Mouse (Mus musculus) cerebellum, adult 2 months (tissue): Measurements from ENCODE around the gene Myo3b. TPM values are rescaled to one million over a fixed set of nuclear protein-coding genes. Genes with fewer than 3 reads are reported as not detected.
"Not testable (repeated sequence)": the region's sequence is repeated elsewhere in the genome, so short reads cannot be mapped to it uniquely, and the experiment has no call there.

ENCODE experiments used
- DNase-seq, 2 experiments: peaks; one replicate each; pipeline ENCODE4 v3.0.0; 2021
- H3K27ac ChIP-seq: fragments of 200-500 bp; 2 replicates; pipeline ENCODE4 v1.5.1; 2012; ENCODE audit warnings: low read length, control low read depth, inconsistent platforms; ENCODE audit not compliant: insufficient read depth
- H3K27me3 ChIP-seq: fragments of 200-500 bp; 2 replicates; pipeline ENCODE4 v1.6.1; 2012; ENCODE audit warnings: inconsistent platforms, mild to moderate bottlenecking, low read length, moderate library complexity; ENCODE audit not compliant: control insufficient read depth, insufficient read depth
- H3K4me1 ChIP-seq: fragments of 200-500 bp; 2 replicates; pipeline ENCODE4 v1.6.1; 2011; ENCODE audit warnings: low read length; ENCODE audit not compliant: control insufficient read depth, insufficient read depth
- H3K4me3 ChIP-seq: fragments of 200-500 bp; replicated peaks from 2 replicates; pipeline ENCODE3; 2011; ENCODE audit warnings: mild to moderate bottlenecking, low read depth, low read length, control low read depth; ENCODE audit not compliant: insufficient read depth
- CTCF ChIP-seq: fragments of 200-500 bp; IDR thresholded peaks from 2 replicates; pipeline ENCODE4 v1.5.1; 2011; ENCODE audit warnings: low read depth, mild to moderate bottlenecking, control low read depth, low read length, moderate library complexity, borderline replicate concordance; ENCODE audit not compliant: insufficient read depth
- POLR2A ChIP-seq: fragments of 200-500 bp; IDR thresholded peaks from 2 replicates; pipeline ENCODE4 v1.6.1; 2011; ENCODE audit warnings: low read length, control low read depth, borderline replicate concordance; ENCODE audit not compliant: insufficient read depth
- WGBS: fragments of 180-500 bp; shearing (Covaris S2); methylation state at CpG from one replicate; pipeline ENCODE4 v1.1.7; 2018; 5-methylcytosine and 5-hydroxymethylcytosine counted together
- polyA plus RNA-seq: library from polyadenylated mRNA; depleted of rRNA; stranded (reverse); fragments of >200 nt; gene quantifications from 2 replicates; pipeline ENCODE4 v1.2.3, GENCODE M21; 2012

The Myo3b gene
- polyA plus RNA-seq, 1 experiment: 0.08 TPM

- H3K4me3 ChIP-seq: no peak overlapping the region
- no peak for DNase-seq
These were observed 178.9 kb downstream of the Myo3b start for GRCm38 (mm10) chr2:70217800-70218199.

GRCm38 (mm10) chr2:70218469-70218868 lies 179.5 kb downstream of the Myo3b start:
- 72% methylated on average over 8 of the region's 8 CpGs for WGBS
- Histone ChIP-seq H3K27me3 (no peaks in the 10 kb centered on the region; the same call in 1 of the 2 replicates), H3K4me3 (no peak overlapping the region), H3K27ac (no peak overlapping the region), H3K4me1 (no peaks in the 10 kb centered on the region; the same call in 1 of the 2 replicates)
- no peak for DNase-seq
- TF ChIP-seq CTCF: no peak
- TF ChIP-seq POLR2A: no peak

More at GRCm38 (mm10) chr2:70217800-70218199, 178.9 kb downstream of the Myo3b start:
- H3K27me3 ChIP-seq: no peaks in the 10 kb centered on the region; the same call in 1 of the 2 replicates
- TF ChIP-seq CTCF (no peak), POLR2A (no peak)
- H3K27ac ChIP-seq: no peak overlapping the region
- no peaks in the 10 kb centered on the region; the same call in 1 of the 2 replicates for H3K4me1 ChIP-seq
- WGBS: 78% methylated on average over 3 of the region's 3 CpGs

DNA sequence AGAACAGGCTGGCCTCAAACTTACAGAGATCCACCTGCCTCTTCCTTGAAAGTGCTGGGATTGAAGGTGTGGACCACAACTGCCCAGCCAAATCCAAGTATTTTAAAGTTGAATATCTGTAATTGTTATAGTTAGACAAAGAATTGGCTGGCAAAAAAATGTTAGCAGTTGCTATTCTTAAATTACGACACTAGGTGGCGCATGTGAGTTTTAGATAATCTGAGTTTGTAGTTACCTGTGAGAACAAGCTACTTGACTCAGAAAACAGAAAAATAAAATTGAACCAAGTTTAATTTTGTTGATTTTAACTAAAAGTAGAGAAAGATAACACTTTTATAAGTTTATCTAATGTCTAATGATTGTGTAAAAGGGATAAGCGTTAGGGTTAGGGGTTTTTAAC lies 187.8 kb downstream of the Myo3b start:
- TF ChIP-seq CTCF: peak; percentile 23; the same call in 1 of the 2 replicates
- no peak for TF ChIP-seq POLR2A

DNA sequence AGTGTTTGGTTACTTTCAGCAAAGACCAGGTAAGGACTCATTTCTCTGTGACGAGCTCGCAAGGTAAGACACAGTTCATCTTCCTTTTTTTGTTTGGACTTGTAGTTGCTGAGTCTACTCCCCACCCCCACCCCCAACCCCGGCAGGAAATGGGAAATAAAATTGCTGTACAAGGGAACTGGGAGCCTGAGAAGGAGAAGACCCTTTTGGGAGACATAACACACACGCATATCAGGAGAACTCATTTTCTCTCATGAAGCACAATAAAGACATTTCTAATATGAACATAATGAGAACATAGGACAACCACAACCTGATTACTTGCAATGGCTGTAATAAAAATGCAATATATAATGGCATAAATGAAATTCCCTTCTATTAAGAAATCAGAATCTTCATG lies 195.5 kb downstream of the Myo3b start:
- 90% methylated on average over 4 of the region's 4 CpGs for WGBS
- not testable (repeated sequence) for H3K4me3 ChIP-seq, H3K4me1 ChIP-seq, DNase-seq, H3K27me3 ChIP-seq, H3K27ac ChIP-seq

More for the DNA sequence above, 187.8 kb downstream of the Myo3b start:
- Histone ChIP-seq H3K27me3 (no peaks in the 10 kb centered on the region), H3K27ac (no peak overlapping the region), H3K4me1 (no peaks in the 10 kb centered on the region), H3K4me3 (no peak overlapping the region)
- DNase-seq: peak in 1 of 2 experiments; percentile 7
- WGBS: 16% methylated on average over 3 of the region's 3 CpGs

DNA sequence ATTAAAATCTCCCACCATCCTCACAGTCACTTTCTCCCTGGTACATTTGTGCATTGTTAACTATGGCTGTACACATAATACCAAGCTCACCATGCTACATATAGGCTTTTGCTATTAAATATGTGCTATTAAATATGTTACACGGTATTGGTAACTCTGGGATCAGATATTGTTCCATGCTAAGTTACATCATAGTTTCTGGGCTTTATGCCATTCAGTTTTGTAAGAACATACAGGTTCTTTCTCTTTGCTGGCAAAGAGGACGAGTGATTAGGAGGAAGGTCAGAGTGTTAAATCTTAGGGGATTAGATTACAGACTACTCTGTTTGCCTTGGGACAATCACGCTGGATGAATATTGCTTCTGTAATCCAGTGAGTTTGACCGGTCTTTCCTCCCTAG lies 207.1 kb downstream of the Myo3b start:
- WGBS: 74% methylated on average over 4 of the region's 4 CpGs
- Histone ChIP-seq H3K27me3 (no peaks in the 10 kb centered on the region), H3K4me1 (no peaks in the 10 kb centered on the region), H3K4me3 (no peak overlapping the region), H3K27ac (no peak overlapping the region)
- no peak for DNase-seq
- TF ChIP-seq POLR2A (no peak), CTCF (no peak)

GRCm38 (mm10) chr2:70248616-70249015 lies 209.7 kb downstream of the Myo3b start:
- H3K27ac ChIP-seq: no peak overlapping the region
- WGBS: 79% methylated on average over 7 of the region's 7 CpGs

GRCm38 (mm10) chr2:70249872-70250271 lies 210.9 kb downstream of the Myo3b start:
- 60% methylated on average over 4 of the region's 4 CpGs for WGBS
- no peak for DNase-seq
- Histone ChIP-seq H3K27ac (no peak overlapping the region), H3K4me1 (no peaks in the 10 kb centered on the region), H3K4me3 (no peak overlapping the region), H3K27me3 (no peaks in the 10 kb centered on the region)
- no peak for TF ChIP-seq POLR2A
- no peak for TF ChIP-seq CTCF

More at GRCm38 (mm10) chr2:70248616-70249015, 209.7 kb downstream of the Myo3b start:
- DNase-seq: no peak
- TF ChIP-seq POLR2A (no peak), CTCF (no peak)
- Histone ChIP-seq H3K4me3 (no peak overlapping the region), H3K4me1 (no peaks in the 10 kb centered on the region), H3K27me3 (no peaks in the 10 kb centered on the region)

- TF ChIP-seq POLR2A (no peak), CTCF (no peak)
- WGBS: 91% methylated on average over 10 of the region's 10 CpGs
- DNase-seq: no peak
- Histone ChIP-seq H3K27ac (no peak overlapping the region), H3K4me1 (no peaks in the 10 kb centered on the region), H3K4me3 (no peak overlapping the region), H3K27me3 (no peaks in the 10 kb centered on the region)
These were observed 212.3 kb downstream of the Myo3b start for GRCm38 (mm10) chr2:70251256-70251655.

GRCm38 (mm10) chr2:70259357-70260000 lies 220.6 kb downstream of the Myo3b start:
- no peak for TF ChIP-seq POLR2A
- DNase-seq: peak in 1 of 2 experiments; percentile 22
- Histone ChIP-seq H3K27ac (no peak overlapping the region), H3K27me3 (no peaks in the 10 kb centered on the region; the same call in 1 of the 2 replicates), H3K4me1 (no peaks in the 10 kb centered on the region), H3K4me3 (no peak overlapping the region)
- WGBS: 3% methylated on average over 8 of the region's 8 CpGs
